Mouse (Mus musculus): ENCODE data around the gene Ndrg4.

Ndrg4 gene

DNA sequence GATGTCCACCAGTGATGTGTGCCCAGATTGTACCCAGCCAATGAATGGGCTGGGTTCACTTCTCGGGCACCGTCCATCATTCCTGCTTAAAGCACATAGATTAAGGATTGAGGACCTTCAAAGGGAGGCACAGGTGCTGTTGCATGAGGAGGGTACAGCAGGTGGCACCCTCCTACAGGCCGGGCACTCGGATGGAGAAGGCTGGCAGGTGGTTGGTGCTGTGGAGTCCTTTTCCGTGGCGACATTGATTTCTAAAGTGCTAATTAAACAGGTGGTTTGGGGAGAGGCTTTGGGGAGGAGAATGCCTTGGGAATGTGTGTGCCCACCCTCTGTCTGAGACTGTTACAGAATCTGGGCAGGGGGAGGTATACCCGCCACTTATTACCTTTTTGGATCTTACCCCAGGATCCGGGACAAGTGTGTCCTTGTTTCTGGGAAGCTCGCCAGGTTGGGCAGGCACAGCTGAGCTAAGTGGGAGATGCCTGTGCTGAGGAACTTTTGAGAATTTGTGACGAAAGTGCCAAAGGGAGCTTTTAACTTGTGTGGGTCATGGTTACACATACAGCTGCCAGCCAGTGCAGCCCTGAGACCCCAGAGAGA, 11.4 kb downstream of the Ndrg4 start:
- DNase-seq: peak; percentile 62

DNA sequence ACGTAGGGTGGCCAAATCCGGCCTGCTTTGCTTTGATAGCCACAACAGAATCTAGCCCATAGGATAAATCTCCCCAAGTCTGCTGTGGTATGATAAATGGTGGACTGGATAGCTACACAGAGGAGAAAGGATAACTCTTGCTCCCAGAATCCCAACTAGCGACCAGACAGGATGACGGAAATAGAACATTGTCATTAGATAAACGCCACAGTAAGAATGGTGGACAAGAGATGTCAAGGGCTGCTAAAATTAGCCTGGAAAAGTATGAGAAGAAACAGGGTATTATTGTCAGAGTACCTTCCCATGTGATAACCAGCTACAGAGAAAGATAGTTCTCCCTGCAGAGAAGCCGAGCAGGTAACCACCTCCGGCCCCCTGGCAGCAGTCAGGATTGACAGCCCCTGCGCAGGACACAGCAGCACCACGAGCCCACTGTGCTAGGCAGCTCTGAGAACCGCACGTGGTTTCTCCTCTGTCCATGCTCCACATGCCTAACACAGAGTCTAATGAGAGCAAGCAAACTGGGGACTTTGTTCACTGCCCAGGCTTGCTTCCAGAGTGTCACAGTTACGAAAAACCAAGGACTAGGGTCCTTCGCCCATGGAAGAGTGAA, 14.3 kb downstream of the Ndrg4 start:
- DNase-seq: no peak

DNA sequence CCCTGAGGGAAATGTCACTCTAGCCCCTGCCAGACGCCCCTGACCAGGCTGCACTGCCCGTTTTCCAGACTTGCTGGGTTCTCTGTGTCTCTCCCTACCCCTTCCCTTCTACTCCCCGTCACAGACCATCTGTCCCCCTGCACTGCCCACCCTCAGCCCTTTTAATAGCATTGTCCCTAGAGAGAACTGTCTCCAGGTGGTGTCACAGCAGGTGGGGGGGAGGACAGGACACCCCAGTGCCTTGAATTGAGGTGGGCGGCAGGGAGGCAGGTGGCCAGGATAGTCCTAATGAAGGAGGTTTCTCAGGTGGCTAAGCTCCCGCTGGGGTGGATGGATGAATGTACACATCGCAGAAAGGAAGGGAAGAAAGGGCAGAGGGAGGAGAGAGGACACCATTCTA, 17.9 kb downstream of the Ndrg4 start:
- DNase-seq: no peak

DNA sequence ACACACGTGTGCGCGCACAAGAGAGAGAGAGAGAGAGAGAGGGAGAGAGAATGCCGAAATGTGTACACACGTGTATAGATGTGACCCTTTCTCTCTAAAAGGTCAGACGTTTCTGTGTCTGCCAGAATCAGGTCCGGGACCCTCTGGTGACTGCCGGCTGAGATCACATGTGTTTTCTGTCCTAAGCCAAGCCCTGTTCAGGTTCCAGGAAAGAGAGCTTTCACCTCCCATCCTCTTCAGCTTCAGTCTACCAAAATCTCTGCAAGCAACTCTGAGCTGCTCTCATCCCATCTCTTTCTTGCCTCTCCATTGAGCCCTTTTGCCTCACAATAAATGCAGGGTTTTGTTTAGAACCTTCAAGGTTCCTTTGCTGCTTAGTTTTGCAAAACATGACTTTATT, 19.9 kb downstream of the Ndrg4 start:
- DNase-seq: no peak

DNA sequence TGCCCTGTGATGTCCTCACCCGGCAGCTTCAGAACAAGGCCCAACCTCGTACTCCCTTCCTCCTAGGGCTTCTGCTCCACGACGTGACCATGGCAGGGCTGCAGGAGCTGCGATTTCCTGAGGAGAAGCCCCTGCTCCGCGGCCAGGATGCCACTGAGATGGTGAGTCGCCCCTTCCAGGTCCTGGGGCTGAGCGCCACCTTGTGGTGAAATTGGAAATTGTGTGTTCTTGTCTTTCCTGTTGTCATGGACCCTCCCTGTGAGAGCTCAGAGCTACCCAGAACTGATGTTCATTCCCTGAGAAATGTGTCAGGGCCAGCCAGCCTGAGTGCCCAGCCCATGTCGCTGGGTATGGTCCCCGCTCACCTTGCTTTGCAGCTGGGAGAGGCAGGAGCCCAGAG, 20.3 kb downstream of the Ndrg4 start:
- peak; percentile 89 for DNase-seq

DNA sequence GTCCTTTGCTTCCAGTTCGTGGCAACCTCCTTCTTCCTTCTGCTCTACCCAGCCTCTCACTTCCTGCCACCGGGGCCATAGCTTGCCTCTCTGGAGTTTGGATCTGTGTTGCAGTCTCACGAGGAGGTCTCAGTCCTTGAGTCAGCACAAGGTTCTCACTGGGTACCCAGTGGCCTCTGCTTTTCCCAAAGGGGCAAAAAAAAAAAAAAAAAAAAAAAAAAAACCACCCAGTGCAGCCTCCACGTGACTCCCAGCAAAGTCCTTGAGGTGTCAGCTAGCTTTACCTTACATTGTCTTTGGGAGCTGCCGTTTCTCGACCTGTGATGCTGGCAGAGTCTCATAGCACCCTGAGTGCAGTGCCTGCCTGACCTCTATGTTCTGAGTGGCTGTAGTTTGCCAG, 21.4 kb downstream of the Ndrg4 start:
- no peak for DNase-seq

DNA sequence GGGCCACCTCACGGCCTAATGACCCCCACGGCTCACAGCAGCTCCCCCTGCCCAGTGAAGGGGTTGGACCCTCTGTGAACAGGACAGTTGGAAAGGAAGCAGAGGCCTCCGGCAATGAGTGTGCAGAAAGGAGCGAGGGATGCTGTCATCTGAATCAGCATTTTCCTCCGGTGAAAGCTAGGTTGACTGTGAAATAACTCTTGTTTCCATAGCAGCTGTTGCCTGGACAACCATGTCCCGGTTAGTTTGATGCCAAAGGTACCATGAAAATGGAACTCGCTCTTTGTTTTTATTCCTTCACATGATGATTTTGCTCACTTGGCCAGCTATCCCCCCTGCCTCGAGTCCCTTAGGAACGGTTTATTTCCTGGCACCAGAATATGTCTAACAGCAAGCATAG, 23.5 kb downstream of the Ndrg4 start:
- no peak for DNase-seq

DNA sequence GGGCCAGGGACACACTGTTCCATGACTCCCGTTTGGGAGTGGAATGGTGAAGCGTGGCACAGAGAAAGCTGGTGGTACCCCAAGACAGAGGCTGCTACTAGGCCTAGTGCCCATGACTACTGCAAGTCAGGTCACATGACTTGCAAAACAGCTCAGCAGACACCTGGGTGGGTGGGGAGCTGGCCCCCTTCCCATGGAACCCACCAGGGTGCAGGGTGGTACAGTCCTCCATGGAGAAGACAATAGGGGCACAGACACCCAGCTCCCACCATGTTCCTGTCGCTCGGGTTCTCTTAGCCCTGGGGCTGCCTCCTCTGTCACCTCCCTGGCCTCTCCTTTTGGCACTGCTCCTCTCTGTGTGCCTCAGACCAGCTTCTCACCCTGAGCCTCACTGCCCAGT, 25.0 kb downstream of the Ndrg4 start:
- no peak for DNase-seq

DNA sequence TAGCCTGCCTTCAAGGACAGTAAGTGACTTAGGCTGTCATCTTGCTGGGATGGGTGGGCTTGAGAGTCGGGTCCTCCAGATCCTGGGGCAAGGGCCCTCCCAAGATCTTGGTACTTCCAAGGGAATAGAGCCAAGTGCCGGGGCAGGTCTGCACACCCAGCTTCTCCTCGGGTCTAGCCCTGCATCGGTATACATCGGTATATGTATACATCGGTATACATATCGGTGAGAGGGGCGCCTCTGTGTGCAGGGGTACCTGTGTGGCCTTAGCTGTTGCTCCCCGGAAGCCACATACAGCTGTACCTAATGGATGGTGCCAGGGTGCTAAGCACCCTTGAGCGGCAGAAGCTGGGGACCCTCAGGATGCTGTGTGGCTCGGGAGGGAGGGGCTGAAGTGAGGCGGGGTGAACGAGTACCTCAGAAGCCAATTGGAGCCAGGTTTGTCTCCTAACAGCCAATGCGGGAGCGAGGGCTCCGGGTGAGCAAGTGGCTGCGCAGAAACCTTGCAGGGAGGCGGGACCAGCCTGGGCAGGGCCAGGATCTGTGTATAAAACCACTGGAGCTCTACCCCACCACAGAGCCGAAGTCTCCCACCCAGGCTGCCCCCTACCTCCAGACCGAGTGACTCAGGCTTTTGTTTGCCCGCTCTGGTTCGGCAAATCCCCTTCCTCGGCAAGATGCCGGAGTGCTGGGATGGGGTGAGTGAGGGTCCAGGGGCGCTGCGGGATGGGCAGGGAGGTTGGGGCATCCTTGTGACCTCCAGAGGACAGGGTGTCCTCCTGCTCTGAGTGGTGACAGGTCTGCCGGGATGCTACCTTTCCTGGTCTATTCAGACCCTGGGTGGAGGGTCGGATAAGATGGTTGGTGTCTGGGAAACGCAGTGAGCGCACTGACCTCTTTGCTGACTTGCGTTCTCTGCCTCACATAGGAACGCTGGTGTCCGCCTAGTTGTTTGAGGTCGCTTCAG, 26.0 kb downstream of the Ndrg4 start:
- DNase-seq: peak; percentile 73

DNA sequence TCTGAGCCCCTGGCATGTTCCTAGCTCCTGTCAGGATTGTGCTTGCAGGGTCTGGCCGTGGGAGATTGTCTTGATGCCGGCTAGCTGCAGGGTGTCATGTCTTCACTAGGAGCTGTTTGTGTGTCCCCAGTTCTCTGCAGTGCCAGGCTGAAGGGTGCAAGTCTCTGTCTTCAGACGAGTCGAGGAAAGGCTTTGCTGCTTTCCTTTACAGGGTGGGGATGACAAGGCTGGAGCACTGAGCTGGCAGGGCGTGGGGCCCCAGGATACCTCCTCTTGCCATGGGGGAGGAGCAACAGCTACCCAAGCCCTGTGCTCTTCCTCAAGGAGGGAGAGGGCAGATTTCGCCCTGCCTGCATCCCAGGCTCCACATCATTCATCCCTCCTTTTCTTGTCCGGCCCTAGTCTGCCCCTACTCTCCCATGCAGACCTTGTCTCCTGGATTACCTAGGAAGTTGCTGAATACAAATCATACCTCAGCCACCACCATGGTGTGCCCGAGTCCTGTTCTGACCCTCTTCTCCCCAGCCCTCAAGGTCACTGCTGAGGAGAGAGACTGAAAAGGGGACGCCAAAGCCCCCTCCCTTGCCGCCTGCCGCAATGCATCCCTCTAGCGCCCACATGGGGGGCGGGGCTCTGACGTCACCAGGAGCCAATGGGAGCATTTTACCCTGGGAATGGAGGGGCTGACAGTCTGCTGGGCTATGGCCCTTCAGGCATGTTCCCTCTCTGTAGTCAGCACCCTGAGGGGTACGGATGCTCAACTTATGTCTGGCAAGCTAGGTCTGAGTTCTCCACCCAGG, 26.9 kb downstream of the Ndrg4 start:
- peak; percentile 21 for DNase-seq

DNA sequence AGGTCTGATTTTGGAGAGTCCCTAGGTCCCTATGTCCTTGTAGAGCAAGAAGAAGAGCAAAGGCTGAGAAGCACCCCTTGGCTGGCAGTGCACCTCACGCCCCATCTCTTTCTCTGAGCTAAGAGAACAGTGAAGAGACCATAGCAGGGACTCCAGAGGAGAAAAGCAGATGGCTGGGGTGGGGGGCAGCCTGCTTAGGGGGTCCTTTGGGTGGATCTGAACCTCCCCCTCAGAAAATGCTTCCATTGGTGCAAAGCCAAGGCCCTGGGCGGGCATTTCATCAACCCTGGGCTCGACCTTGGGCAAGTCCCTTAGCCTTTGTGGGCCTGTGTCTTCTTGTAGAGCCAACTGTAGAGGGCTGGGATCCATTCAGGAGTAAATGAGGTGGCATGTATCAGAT, 27.8 kb downstream of the Ndrg4 start:
- DNase-seq: no peak

DNA sequence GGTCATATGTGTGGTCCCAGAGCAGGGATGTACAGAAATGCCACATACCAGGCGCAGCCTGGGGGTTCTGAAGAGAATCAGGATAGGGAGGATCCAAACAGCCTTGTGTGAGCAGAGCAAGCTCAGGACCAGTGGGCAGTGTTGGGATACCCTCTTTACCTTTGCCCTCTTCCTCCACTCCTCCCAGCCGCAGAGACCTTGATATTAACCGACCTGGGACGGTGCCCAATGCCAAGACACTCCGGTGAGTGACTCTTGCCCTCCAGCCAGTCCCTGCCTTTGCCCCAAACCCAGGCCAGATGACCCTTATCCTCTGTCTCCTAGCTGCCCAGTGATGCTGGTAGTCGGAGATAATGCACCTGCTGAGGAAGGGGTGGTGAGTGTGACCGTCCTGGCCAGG, 32.8 kb downstream of the Ndrg4 start:
- no peak for DNase-seq

DNA sequence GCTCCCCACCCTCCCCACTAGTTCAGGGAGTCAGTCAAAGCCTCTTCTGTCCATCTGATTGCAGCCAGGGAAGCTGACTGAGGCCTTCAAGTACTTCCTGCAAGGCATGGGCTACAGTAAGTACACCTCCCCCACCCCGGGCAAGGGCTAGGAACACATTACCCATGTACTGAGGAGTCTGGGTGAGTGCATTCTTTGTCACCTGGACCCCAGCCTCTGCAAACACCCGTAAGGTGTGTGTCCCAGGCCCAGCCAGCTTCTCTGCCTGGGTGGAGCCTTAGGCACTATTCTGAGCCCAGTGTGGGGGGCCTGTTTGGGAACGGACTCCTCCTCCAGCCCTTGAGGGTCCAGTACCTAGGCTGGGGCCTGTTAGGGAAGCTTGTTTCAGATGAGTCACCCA, 34.2 kb downstream of the Ndrg4 start:
- no peak for DNase-seq

DNA sequence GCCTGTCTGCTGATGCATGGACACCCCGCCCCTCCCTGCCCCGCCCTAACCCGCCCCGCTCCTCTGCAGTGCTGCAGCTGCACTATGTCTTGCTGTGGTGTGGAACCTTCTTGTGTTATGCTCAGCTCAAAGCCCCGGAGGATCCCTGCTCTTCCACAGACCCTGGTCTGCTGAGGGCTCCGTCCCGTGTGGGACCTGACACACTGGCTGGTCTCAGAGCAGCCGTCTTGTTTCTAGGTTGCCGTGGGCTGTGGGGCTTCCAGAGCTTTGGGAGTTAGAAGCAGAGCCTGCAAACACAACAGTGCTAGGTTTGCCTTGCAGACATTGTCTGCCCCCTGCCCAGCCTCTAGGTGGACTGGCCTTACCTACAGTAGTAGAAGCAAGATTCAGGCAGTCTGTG, 35.6 kb downstream of the Ndrg4 start:
- no peak for DNase-seq

DNA sequence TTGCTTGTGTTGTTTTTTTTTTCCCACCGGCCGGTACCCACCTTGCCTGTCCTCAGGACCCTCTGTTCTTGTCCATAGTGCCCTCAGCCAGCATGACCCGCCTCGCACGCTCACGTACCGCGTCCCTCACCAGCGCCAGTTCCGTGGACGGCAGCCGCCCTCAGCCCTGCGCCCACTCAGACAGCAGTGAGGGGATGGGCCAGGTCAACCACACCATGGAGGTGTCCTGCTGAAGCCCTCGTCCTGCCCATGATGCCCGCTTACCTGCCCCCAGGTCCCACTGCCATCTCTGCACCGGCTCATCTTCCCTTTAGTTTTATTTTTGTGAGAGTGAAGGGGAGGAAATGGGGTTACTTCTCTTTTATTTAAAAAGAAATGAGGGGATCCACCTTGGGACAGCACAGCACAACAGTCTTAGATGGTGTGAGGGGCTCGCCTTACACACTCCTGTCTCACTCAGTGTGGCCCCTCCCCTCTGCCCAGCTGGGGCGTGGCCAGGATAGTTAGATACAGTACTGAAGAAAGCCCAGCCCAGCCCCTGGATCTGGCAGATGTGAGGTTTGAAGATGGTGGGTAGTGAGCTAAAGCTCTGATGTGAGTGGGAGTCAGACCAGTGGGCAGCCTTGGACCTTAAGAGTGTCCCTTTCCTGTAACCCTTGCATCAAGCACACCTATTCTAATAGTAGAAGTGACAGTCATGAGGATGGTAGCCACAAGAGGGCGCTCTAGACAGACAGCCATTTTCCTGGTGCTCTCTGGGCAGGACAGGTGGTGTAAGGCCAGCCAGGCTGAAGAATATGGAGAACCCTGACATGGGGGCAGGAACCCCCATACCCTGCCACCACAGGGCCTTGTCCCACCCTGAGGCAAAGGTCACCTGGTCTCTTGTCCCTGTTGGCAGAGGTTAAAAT, 36.6 kb downstream of the Ndrg4 start:
- peak; percentile 79 for DNase-seq

DNA sequence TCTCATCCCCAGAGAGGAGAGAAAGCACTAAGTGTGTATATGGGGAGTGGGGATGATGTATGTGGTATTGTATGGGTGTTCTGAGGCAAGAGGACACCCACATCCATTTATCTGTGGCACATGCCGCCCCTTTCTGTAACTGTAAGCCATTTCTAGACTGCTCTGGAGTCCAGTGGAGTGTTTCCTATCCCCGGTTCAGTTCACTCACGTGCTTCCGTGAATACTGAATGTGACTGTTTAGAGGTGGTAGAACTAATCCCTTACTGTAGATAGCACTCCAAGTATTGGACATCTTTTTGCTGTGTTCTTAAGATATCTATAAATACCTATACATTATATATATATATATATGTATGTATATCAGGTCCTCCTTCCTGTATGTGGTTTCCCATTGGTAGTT, 37.6 kb downstream of the Ndrg4 start:
- no peak for DNase-seq

DNA sequence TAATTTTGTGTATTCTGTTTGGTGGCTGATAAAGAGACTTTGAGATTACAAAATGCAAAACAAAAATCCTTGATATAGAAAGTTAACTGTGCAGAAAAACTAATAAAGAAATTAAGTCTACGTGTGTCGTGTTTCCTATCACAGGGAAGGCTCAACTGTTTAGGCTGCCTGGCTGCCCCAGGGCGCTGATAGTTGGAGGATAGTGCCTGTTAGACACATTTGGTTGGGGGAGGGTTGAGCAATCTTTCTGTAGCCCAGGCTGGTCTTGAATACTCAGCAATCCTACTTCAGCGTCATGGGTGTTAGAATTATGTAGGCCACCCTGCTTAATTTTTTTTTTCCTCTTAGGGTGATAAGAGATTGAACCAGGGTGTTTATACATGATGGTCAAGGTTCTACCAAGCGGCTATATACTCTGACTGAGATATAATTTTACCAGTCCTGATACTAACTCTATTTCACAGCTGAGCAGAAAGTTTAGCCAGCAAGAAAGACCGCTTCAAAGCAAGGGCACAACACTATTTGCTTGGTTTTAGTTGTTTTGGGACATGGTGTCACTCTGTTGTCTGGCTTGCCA, 38.1 kb downstream of the Ndrg4 start:
- DNase-seq: no peak

DNA sequence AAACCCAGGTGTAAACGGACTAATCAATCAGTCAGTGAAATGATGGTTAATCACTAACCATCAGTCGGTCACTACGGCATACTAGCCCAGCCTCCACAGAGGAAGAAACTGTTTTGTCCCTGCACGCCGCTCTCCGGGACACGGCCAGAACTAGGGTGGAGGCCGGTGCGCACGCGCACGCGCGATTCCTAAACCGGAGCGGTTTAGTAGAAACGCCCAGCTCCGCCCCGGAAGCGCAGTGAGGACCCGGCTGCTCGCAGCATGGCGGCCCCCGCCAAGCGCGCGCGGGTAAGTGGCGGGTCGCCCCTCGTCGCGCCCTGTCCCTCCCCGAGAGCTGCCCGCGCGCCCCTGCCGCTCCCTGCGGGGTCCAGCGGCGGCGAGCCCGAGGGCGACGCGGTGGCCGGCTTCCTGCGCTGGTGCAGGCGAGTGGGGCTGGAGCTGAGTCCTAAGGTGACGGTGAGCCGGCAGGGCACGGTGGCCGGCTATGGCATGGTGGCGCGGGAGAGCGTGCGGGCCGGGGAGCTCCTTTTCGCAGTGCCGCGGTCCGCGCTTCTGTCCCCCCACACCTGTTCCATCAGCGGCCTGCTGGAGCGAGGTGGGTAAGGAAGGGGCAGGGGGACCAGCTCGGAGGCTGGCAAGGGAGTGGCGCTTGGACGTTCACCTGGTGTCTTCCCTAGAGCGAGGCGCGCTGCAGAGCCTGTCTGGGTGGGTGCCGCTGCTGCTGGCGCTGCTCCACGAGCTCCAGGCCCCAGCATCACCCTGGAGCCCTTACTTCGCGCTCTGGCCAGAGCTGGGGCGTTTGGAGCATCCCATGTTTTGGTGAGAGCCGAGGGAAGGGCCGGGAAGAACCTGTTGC, 39.1 kb downstream of the Ndrg4 start, which contains the start of gene Setd6:
Gene Setd6, plus strand, starts transcription at position 206 of the 856 bp plus-strand sequence.
- DNase-seq: peak; percentile 84

DNA sequence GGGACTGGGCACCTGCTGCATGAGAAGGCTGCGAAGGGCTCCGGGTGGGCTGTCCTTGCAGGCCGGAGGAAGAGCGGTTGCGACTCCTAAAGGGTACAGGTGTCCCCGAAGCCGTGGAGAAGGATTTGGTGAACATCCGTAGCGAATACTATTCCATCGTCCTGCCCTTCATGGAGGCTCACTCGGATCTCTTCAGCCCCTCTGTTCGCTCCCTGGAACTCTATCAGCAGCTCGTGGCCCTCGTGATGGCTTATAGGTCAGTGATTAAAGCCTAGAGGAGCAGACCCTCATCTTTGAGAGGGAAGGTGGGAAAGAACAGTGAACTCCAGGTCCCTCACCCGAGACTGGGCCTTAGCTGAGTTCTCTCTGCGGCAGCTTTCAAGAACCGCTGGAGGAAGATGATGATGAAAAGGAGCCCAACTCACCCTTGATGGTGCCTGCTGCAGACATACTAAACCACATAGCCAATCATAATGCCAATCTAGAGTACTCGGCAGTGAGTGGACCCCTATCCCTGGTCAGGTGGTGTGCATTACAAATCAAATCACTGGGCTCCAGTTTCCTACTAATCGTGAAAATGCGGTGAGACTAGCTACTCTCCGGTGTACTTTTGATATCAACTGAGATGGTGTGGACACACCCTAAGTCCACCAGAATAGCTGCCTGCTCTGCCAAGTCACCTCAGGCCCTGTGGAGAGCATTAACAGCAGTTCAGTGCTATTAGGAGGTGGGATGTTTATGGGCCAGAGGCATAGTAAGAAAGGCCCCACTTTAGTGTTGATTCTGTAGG, 40.0 kb downstream of the Ndrg4 start:
- no peak for DNase-seq

DNA sequence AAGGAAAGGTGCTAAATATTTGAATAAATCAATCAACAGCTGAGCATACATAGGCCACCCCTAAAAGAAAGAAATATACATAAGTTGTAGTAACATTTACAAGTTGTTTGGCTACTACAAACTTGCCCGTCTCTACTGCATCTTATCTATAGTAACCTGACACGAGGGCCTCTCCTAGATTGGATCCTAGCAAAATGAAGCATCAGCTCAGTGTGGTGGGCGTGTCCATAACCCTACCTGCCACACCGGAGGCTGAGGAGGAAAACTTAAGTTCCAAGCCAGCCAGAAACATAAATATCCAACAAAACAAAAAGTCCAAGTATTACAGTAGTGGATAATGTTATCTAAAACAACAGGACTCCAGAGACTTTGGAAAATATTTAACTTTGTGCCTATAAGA, 50.8 kb downstream of the Ndrg4 start:
- DNase-seq: no peak

Data from lung, postnatal 14 days (tissue).